Mouse (Mus musculus): Measurements from ENCODE around the gene Tk1. TPM values are rescaled to one million over a fixed set of nuclear protein-coding genes. Genes with fewer than 3 reads are reported as not detected.

Gene Tk1
- polyA plus RNA-seq, 1 experiment, result 61.6 TPM

DNA sequence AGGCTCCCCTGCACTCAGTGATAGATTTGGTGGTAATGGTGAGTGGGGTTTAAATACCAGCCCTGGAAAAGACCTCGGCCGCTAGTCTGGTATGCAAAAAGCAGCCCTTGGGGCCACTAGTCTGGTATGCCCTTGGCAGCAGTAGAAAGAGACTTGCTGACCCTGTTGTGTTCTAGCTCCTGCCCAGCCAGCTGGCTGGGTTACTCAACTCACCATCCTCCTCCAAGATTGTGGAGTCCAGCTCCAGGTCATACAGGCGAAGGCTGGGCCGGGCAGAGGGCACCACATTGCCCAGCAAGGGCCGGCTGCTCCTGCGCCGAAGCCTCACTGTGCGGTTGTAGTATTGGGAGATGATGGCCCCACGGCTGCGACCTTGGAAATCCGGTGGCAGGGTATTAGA, 47.9 kb downstream of the Tk1 start:
- peaks cover 38% of the 10 kb centered on the region for H3K36me3 ChIP-seq (ENCODE audit: control insufficient read depth, insufficient read depth, low read length)
- WGBS, result 94% methylated on average over 11 of the region's 11 CpGs
- DNase-seq (ENCODE audit: low read depth in 1 of 2, low spot score in 2 of 2), result no peak
- H3K4me1 ChIP-seq (ENCODE audit: control insufficient read depth, insufficient read depth, insufficient read length), result peaks cover 18% of the 10 kb centered on the region; the same call in 1 of the 2 replicates
- peak overlapping the region; percentile 82 for H3K27ac ChIP-seq (ENCODE audit: insufficient read depth, low read length)
- no peak overlapping the region for H3K4me3 ChIP-seq (ENCODE audit: extremely low read depth, insufficient read depth, insufficient read length)
- TF ChIP-seq POLR2A (IDR thresholded peaks at IDR 0.05; ENCODE audit: low read depth, low read length), result no peak
- no peak for TF ChIP-seq CTCF (IDR thresholded peaks at IDR 0.05; ENCODE audit: extremely low read depth, insufficient read depth, insufficient read length, insufficient replicate concordance)
- no peaks in the 10 kb centered on the region for H3K27me3 ChIP-seq (ENCODE audit: control insufficient read depth, insufficient read depth, low read length)

DNA sequence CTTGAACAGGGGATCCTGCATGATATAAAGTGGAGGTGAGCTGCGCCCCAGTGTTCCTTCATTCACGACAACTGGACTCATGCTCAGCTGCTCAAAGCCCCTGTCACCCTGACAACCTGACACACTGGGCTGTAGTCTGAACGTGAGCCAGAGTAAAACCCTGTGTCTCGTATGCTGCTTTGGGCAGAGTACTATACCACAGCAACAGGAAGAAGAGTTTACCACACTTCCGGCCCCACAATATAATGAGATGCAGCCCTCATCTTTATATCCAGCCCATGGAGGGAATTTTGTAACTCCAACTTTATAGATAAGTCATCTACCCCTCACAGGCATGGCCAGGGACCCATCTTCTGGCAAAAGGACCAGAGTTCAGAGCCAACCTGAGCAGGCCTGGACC, 48.8 kb downstream of the Tk1 start:
- TF ChIP-seq CTCF (IDR thresholded peaks at IDR 0.05; ENCODE audit: extremely low read depth, insufficient read depth, insufficient read length, insufficient replicate concordance), result no peak
- no peak for TF ChIP-seq POLR2A (IDR thresholded peaks at IDR 0.05; ENCODE audit: low read depth, low read length)
- 45% methylated on average over 5 of the region's 5 CpGs for WGBS
- peak overlapping the region; percentile 82 for H3K27ac ChIP-seq (ENCODE audit: insufficient read depth, low read length)
- H3K4me1 ChIP-seq (ENCODE audit: control insufficient read depth, insufficient read depth, insufficient read length), result peaks cover 18% of the 10 kb centered on the region; the same call in 1 of the 2 replicates
- H3K4me3 ChIP-seq (ENCODE audit: extremely low read depth, insufficient read depth, insufficient read length), result no peak overlapping the region
- DNase-seq (ENCODE audit: low read depth in 1 of 2, low spot score in 2 of 2), result no peak
- peaks cover 44% of the 10 kb centered on the region for H3K36me3 ChIP-seq (ENCODE audit: control insufficient read depth, insufficient read depth, low read length)
- H3K27me3 ChIP-seq (ENCODE audit: control insufficient read depth, insufficient read depth, low read length), result no peaks in the 10 kb centered on the region

DNA sequence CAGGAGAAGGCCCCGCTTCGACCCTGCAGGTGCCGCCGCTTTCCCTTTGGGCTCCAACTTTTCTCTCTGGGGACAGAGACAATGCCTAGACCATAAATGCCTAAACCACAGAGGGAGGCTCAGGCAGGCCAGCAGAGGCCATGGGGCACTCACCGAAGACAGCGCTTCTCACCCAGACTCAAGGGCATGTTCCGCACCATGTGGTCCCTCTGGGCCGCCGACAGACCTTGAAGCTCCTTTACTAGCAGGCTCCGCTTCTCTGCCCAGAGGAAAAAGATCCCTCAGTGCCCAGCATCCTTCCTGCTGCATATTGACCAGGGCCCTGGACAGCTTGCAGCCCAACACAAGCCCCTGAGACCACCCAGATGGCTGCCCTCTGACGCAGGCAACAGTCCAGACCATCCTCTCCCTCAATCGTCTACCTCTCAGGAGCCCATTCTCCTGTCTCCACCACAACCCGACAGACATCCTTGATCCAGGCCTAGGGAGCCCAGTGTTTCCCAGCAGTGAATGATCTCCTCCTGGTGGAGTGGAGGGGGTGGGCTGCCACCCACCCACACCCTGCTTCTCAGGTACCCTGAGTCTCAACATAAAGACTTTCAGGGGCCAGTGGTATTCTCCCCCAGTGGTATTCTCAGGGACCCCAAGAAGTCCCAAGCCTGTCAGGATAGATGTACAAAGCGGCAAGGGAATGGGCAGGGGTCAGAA, 49.7 kb downstream of the Tk1 start:
- Histone ChIP-seq H3K4me1 (ENCODE audit: control insufficient read depth, insufficient read depth, insufficient read length) (peaks cover 18% of the 10 kb centered on the region; the same call in 1 of the 2 replicates), H3K27me3 (ENCODE audit: control insufficient read depth, insufficient read depth, low read length) (no peaks in the 10 kb centered on the region), H3K4me3 (ENCODE audit: extremely low read depth, insufficient read depth, insufficient read length) (no peak overlapping the region), H3K36me3 (ENCODE audit: control insufficient read depth, insufficient read depth, low read length) (peaks cover 48% of the 10 kb centered on the region), H3K27ac (ENCODE audit: insufficient read depth, low read length) (0 out of 2 replicates have a peak overlapping the region, but pooled peaks have one; percentile 5)
- TF ChIP-seq POLR2A (IDR thresholded peaks at IDR 0.05; ENCODE audit: low read depth, low read length) (no peak), CTCF (IDR thresholded peaks at IDR 0.05; ENCODE audit: extremely low read depth, insufficient read depth, insufficient read length, insufficient replicate concordance) (no peak)
- 68% methylated on average over 14 of the region's 14 CpGs for WGBS
- DNase-seq (ENCODE audit: low read depth in 1 of 2, low spot score in 2 of 2), result no peak

DNA sequence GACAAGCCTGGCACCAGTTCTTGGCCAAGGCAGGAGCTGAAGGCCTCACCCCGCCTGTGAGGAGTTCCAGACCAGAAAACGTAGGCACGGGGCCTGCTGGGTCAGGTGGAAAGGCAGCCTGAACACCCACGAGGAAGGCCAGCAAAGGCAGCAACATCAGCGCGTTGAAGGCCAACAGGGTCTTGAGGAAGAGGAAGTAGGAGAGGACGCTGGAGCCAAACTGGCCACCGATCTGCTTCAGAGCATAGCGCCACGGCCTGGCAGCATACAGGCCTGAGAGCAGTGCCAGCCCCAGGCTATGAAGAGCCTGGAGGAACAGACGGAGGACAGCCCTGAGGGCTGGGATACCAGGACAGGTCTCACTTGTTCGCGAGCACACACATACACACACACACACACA, 50.4 kb downstream of the Tk1 start:
- H3K4me3 ChIP-seq (ENCODE audit: extremely low read depth, insufficient read depth, insufficient read length), result no peak overlapping the region
- H3K27ac ChIP-seq (ENCODE audit: insufficient read depth, low read length), result no peak overlapping the region
- peaks cover 51% of the 10 kb centered on the region for H3K36me3 ChIP-seq (ENCODE audit: control insufficient read depth, insufficient read depth, low read length)
- no peak for TF ChIP-seq CTCF (IDR thresholded peaks at IDR 0.05; ENCODE audit: extremely low read depth, insufficient read depth, insufficient read length, insufficient replicate concordance)
- TF ChIP-seq POLR2A (IDR thresholded peaks at IDR 0.05; ENCODE audit: low read depth, low read length), result no peak
- 55% methylated on average over 10 of the region's 13 CpGs for WGBS
- H3K27me3 ChIP-seq (ENCODE audit: control insufficient read depth, insufficient read depth, low read length), result no peaks in the 10 kb centered on the region
- H3K4me1 ChIP-seq (ENCODE audit: control insufficient read depth, insufficient read depth, insufficient read length), result peaks cover 18% of the 10 kb centered on the region; the same call in 1 of the 2 replicates
- DNase-seq (ENCODE audit: low read depth in 1 of 2, low spot score in 2 of 2), result no peak

- WGBS, result 94% methylated on average over 10 of the region's 10 CpGs
- Histone ChIP-seq H3K36me3 (ENCODE audit: control insufficient read depth, insufficient read depth, low read length) (peaks cover 57% of the 10 kb centered on the region), H3K27ac (ENCODE audit: insufficient read depth, low read length) (no peak overlapping the region), H3K27me3 (ENCODE audit: control insufficient read depth, insufficient read depth, low read length) (no peaks in the 10 kb centered on the region), H3K4me3 (ENCODE audit: extremely low read depth, insufficient read depth, insufficient read length) (no peak overlapping the region), H3K4me1 (ENCODE audit: control insufficient read depth, insufficient read depth, insufficient read length) (peaks cover 18% of the 10 kb centered on the region; the same call in 1 of the 2 replicates)
- DNase-seq (ENCODE audit: low read depth in 1 of 2, low spot score in 2 of 2), result no peak
- no peak for TF ChIP-seq POLR2A (IDR thresholded peaks at IDR 0.05; ENCODE audit: low read depth, low read length)
- TF ChIP-seq CTCF (IDR thresholded peaks at IDR 0.05; ENCODE audit: extremely low read depth, insufficient read depth, insufficient read length, insufficient replicate concordance), result no peak
Observed at GRCm38 (mm10) chr11:117774925-117775324, 51.0 kb downstream of the Tk1 start.

DNA sequence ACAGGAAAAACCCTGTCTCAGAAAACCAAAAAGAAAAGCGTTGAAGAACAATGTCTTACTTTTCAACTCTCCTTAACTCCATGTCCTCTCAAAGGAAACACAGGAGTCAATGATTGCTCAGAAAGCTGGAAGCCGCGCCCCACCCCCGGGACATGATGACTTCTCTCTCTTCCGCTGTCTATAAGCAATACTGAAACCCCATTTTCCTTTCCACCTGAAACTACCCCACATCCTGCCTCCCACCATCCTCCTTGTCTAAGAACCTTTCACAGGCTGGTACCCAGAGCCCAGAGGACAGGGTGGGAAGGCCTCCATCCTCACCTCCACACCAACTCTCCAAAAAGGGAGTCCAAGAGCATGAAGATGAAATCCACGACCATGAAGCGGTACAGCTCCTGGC, 53.5 kb downstream of the Tk1 start:
- TF ChIP-seq CTCF (IDR thresholded peaks at IDR 0.05; ENCODE audit: extremely low read depth, insufficient read depth, insufficient read length, insufficient replicate concordance), result no peak
- no peak for TF ChIP-seq POLR2A (IDR thresholded peaks at IDR 0.05; ENCODE audit: low read depth, low read length)
- H3K4me1 ChIP-seq (ENCODE audit: control insufficient read depth, insufficient read depth, insufficient read length), result peaks cover 6% of the 10 kb centered on the region; the same call in 1 of the 2 replicates
- peaks cover 60% of the 10 kb centered on the region for H3K36me3 ChIP-seq (ENCODE audit: control insufficient read depth, insufficient read depth, low read length)
- 79% methylated on average over 7 of the region's 7 CpGs for WGBS
- H3K27ac ChIP-seq (ENCODE audit: insufficient read depth, low read length), result no peak overlapping the region; the same call in 1 of the 2 replicates
- no peak for DNase-seq (ENCODE audit: low read depth in 1 of 2, low spot score in 2 of 2)
- H3K4me3 ChIP-seq (ENCODE audit: extremely low read depth, insufficient read depth, insufficient read length), result no peak overlapping the region
- no peaks in the 10 kb centered on the region for H3K27me3 ChIP-seq (ENCODE audit: control insufficient read depth, insufficient read depth, low read length)

- H3K36me3 ChIP-seq (ENCODE audit: control insufficient read depth, insufficient read depth, low read length), result peaks cover 58% of the 10 kb centered on the region
- no peak for DNase-seq (ENCODE audit: low read depth in 1 of 2, low spot score in 2 of 2)
- no peaks in the 10 kb centered on the region; the same call in 1 of the 2 replicates for H3K4me1 ChIP-seq (ENCODE audit: control insufficient read depth, insufficient read depth, insufficient read length)
- WGBS, result 97% methylated on average over 10 of the region's 10 CpGs
- H3K4me3 ChIP-seq (ENCODE audit: extremely low read depth, insufficient read depth, insufficient read length), result no peak overlapping the region
- H3K27me3 ChIP-seq (ENCODE audit: control insufficient read depth, insufficient read depth, low read length), result no peaks in the 10 kb centered on the region
- no peak overlapping the region for H3K27ac ChIP-seq (ENCODE audit: insufficient read depth, low read length)
- TF ChIP-seq CTCF (IDR thresholded peaks at IDR 0.05; ENCODE audit: extremely low read depth, insufficient read depth, insufficient read length, insufficient replicate concordance), result no peak
- TF ChIP-seq POLR2A (IDR thresholded peaks at IDR 0.05; ENCODE audit: low read depth, low read length), result no peak
Observed at GRCm38 (mm10) chr11:117770407-117770806, 55.5 kb downstream of the Tk1 start.
